Mouse (Mus musculus) kidney, postnatal 25 days (tissue): ENCODE results near the gene Zswim3.
"Not testable (repeated sequence)": the region's sequence is repeated elsewhere in the genome, so short reads cannot be mapped to it uniquely, and the experiment has no call there.

Experiments used
- DNase-seq, 2 experiments: peaks; one replicate each; pipeline ENCODE4 v3.0.0; 2021; ENCODE audit warnings: mixed read lengths in 2 of 2

Zswim3 gene

DNA sequence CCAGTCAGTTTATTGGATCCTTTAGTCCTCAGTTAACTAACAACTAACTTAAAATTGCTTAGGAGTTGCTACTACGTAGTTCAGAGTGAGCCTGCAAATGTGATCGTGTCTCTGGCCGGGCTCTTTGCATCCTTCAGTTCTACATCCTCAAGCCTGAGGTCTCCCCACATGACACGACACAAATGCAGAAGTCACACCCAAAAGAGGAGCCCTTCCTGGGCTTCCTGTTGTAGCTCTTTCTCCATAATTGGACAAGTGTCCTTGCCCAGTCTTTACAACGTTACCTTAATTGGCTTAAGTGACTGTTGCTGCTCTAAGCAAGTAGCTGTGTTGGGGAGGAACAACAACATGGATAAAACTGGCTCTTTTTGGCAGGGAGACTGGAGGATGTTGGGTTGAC lies 10.4 kb downstream of the Zswim3 start:
- no peak for DNase-seq

- DNase-seq: no peak
Observed at GRCm38 (mm10) chr2:164815821-164816220, 10.9 kb downstream of the Zswim3 start.

DNA sequence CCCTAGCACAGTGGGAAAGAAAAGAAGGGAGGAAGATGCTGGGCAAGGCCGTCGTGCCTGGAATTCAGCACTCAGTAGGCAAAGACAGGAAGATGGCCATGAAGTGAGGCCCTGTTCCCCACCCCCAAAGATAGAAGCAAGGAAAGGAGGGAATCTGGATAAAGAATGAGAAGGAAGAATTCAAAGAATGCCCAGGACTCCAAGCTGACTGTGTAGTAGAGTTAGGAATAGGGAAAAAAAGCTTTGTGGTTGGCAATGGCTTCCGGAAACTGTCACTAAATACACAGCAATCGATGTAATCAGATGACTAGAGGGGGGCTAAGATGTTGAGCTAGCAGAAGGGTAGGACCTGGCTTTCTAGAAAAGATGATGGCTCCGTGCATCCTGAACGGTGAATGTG lies 12.3 kb downstream of the Zswim3 start:
- no peak for DNase-seq

- DNase-seq: no peak
Observed at GRCm38 (mm10) chr2:164817703-164818102, 12.8 kb downstream of the Zswim3 start.

DNA sequence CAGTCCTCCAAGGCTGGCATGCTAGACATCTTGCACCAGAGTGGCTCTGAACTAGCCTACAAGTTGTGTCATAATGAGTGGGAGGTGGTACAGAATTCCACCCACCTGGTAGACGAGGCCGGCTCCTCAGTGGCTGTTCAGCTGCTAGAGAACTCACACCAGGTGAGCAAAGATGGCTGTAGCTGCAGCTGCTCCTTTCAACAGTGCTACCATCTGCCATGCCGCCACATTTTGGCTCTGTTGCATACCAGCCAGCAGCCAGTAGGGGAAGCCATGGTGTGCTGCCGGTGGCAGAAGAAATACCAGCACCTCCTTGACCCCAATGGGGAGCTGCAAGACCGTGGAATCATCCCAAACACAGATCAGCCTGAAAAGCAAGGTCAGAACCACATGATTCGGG lies 16.2 kb downstream of the Zswim3 start:
- DNase-seq: no peak

DNA sequence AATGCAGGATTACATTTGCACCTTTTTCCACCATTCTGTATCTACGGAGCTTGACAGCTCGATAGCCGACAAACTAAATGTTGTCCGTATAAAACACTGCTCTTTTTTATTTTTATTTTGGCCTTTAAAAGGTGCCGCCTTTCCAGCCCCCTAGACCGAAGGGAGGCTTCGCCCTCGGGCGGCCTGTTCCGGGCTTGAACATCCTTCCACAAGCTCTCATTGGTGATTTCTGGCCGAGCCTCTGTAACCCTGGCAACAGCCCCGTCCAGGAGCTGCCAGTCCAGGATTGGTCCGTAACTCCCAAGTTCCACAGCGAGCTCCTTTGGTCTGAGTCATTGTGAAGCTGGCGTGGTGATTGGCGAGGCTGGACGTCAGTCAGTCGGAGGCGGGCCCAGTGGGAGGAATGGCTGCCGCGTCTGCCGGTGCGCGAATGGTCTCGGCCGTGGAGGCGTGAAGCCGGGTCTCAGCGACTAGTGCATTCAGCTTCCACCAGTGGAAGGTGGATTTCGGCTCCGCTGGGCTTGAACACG lies 17.8 kb downstream of the Zswim3 start, which contains the start of gene Zswim1:
TSS of gene Zswim1 (plus strand) at position 51 of the 530 bp plus-strand sequence.
- DNase-seq: peak; percentile 99 to 100

GRCm38 (mm10) chr2:164823181-164823585 lies 18.3 kb downstream of the Zswim3 start:
- DNase-seq: no peak

DNA sequence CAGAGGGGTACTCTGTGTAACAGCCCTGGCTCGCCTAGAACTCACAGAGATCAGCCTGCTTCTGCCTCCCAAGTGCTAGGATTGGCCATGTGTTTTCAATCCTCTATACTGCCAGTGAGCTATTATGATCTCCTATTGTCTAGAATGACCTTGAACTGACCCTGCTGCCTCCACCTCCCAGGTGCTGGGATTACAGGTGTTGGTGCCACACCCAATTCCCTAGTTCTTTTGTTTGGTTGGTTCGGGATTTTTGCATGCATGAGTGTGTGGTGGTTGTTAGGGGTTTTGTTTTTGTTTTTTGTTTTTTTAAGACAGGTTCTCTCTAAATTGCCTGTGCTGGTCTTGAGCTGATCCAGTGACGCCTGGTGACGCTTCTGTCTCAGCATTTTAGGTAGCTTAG lies 19.1 kb downstream of the Zswim3 start:
- no peak for DNase-seq

DNA sequence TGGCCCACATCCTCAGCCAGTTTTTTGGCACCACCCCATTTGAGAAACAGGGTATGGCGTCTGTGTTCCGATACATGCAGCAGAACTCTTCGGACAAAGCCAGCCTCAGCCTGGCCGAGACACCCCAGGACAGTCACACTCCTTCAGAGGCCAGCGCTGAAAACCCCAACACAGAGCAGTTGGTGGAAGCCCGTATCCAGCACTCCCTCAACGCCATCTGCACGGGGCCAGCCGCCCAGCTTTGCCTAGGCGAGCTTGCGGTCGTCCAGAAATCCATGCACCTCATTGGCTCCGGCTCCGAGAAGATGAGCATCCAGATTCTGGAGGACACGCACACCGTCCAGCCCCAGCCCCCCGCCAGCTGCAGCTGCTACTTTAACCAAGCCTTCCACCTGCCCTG lies 20.6 kb downstream of the Zswim3 start:
- no peak for DNase-seq

GRCm38 (mm10) chr2:164827146-164827850 lies 22.4 kb downstream of the Zswim3 start:
- DNase-seq: no peak

DNA sequence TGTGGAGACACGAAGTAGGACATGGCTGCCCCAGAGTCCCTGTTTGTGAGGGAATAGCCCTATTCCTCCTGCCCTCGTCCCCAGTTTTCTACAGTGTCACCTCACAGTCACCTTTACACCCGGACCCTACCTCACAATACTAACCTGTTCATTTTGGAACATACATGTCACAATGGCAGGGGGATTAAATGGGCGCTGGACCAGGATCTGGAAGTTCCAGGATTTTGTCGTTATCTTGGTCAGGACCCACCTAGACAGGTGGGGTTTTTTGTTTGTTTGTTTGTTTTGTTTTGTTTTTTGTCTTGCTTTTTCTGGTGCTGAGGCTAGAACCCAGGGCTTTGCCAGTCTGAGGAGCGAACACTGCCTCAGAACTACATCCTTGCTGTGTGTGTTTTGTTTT lies 23.5 kb downstream of the Zswim3 start, which contains the start of gene Spata25:
TSS of gene Spata25 (minus strand) at position 101 of the 400 bp plus-strand sequence.
- DNase-seq: no peak

GRCm38 (mm10) chr2:164829090-164829489 lies 24.2 kb downstream of the Zswim3 start:
- no peak for DNase-seq

GRCm38 (mm10) chr2:164831029-164831428 lies 26.1 kb downstream of the Zswim3 start:
- peak; percentile 18 to 57 for DNase-seq

DNA sequence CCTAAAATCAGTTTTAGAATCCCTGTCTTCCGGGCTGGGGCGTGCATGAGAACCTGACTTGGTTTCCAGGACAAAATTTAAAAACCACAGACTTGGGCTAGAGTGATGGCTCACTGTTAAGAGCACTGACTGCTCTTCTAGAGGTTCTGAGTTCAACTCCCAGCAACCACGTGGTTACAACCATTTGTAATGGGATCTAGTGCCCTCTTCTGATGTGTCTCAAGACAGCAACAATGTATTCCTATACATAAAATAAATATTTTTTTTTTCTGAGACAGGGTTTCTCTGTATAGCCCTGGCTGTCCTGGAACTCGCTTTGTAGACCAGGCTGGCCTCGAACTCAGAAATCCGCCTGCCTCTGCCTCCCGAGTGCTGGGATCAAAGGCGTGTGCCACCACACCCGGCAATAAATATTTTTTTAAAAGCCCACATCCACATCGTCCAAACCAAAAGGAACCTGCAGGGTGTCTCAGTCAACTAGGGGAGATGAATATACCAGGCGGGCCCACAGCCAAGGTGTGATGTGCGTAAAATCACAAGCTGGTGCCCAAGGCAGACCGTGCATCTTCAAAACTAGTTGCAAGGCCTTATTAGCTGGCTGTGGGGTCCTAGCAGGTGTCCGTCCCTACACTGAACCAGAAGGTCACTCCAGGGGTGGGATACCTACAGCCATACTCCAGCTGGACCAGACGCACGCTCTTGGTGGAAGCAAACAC lies 27.3 kb downstream of the Zswim3 start:
- no peak for DNase-seq

GRCm38 (mm10) chr2:164832748-164833301 lies 27.9 kb downstream of the Zswim3 start, which contains the start of gene Ctsa:
TSS of gene Ctsa (plus strand) at chr2:164832873.
- DNase-seq: peak; percentile 80 to 87

DNA sequence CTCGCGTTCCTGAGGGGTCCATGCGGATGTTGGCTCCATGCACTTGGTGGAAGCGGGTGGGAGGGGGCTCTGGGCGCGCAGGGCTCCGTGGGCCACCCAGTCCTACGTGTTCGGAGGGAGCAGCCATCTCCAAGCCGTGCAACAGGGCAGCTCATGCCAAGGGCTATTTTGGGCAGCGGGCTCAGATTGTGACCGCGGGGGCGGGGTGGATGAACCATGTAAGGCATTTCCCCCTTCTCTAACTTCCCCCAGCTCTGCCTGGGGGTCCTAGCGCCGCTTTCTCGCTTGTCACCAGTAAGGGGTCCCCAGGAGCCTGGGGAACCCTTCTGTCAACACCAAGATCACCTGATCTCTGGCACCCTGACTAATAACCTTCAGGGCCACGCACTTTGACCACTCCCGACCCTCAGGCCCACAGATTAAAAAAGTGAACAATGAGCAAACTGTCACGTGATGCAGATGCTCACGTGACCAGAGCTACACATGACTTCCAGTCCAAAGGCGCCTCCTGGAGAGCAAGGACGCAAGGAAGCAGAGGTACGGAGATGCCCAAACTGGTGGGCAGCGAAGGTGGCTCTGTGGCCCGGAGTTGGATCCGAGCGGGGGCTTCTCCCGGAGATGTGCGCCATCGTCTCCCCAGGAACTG lies 28.5 kb downstream of the Zswim3 start, which contains the start of gene Neurl2:
TSS of gene Neurl2 (minus strand) at position 143 of the 646 bp plus-strand sequence.
- DNase-seq: peak; percentile 97 to 98

DNA sequence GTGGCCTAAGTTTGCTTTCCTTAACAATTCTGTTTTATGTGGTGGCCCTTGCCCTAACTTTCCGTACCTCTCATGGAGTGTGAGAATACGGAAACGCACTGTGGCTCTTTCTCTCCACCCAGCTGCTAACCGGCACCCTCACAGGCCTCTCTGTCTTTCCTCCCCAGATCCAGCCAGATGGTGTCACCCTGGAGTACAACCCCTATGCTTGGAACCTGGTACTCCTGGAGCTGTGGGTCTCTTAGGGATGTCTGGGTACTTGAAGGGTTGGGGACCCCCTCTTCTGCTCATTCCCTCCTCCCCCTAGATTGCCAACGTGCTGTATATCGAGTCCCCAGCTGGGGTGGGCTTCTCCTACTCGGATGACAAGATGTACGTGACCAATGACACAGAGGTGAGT lies 29.6 kb downstream of the Zswim3 start:
- peak in 1 of 2 experiments; percentile 48 for DNase-seq

- no peak for DNase-seq
Observed at GRCm38 (mm10) chr2:164835164-164835563, 30.3 kb downstream of the Zswim3 start.

DNA sequence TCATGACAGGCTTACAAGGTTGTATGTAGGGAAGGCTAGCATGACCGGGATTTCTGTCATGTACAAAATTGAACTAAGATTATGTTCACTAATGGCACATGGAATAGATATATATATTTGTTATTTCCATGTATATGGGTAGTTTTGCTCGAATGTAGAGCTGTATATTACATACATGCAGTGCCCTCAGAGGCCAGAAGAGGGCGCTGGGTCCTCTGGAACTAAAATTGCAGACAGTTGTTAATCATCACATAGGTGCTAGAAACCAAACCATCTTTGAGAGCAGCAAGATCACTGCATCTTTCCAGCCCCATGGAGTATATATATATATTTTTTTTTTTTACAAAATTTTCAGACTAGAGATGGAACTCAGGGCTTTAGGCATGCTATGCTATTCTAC lies 40.9 kb downstream of the Zswim3 start:
- DNase-seq: peak in 1 of 2 experiments; percentile 36

DNA sequence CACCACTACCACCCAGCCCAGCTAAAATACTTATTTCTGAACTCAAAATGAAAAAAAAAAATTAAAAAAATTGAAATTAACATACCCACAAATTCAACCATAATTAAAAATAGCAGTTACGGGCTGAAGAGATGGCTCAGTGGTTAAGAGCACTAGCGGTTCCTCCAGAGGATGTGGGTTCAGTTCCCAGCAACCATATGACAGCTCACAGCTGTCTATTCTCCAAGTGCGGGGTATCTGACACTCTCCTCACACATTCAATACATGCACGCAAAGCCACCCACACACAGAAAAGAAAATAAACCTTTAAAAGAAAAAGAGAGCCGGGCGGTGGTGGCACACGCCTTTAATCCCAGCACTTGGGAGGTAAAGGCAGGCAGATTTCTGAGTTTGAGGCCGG lies 45.2 kb downstream of the Zswim3 start:
- no peak for DNase-seq

DNA sequence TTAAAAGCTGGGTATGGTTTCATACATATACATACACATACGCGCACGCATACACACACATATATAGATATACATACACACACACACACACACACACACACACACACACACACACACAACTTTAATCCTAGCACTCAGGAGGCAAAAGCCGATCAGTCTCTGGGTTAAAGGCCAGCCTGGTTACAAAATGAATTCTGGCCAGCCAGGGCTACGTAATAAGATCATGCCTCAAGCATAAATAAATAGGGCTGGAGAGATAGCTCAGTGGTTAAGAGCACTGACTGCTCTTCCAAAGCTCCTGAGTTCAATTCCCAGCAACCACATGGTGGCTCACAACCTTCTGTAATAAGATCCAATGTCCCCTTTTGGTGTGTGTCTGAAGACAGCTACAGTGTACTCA lies 50.7 kb downstream of the Zswim3 start:
- not testable (repeated sequence) for DNase-seq

DNA sequence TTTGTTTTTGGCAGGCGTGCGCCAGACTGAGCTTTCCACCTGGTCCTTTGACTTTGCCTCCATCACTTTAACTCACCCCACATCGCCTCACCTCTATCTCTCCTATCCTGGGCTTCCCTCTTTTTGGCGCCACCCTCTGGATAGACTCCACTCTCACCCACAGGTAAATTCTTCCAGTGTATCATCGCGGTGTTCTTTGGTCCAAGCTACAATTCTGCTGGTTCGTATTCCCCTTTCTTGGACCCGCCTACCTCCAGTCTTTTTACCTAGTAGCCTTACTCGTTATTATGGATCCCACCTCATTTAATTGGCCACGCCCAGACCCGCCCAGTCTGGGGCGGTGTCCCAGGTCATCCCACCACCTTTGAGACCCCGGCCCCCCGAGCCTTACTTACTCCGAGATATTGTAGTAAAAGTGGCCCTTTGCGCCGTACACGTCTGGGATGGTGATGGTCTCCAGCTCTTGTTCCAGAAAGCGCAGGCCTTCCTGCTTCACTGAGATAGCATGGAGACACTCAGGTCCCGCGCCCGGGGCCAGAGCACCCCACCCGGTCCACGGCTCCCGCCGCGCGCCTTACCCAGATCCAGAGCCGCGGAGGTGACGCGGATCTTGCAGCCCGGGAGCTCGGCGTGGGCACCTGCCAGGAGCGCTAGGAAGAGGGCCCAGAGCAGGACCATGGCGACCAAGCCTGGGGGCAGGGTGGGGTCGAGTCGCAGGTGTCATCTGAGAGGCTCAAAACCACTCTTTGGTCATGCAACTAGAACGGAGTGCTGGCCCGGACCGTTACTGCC lies 51.6 kb downstream of the Zswim3 start:
- DNase-seq: peak in 1 of 2 experiments; percentile 44
